Mouse (Mus musculus): ENCODE measurements around the gene D2hgdh.

DNA sequence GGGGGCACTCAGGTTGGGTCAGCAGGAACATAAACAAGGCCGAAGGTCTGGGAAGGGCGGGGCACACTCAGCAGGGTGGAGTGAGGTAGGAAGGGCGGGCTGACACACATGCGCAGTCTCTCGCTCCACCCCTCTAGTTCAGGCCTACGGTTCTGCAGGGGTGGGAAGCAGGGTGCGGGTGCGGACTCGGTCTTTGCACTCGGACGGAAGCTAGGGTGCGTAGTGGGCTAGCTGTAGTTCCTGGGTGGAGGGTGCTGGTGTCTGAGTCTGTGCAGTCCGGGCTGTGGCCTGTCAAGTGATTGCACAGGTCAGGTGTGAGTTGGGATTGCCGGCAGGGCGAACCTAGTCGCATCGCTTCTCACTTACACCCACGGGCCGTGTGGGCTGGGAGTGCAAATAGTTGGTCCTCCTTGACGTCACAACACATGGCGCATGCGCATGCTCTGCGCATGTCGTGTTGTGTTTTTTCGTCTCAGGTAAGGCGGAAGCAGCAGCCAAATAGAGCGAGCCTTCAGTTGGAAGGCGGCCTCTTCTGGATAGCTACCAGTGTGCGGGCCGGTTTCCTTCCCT lies 481 bp downstream of the D2hgdh start:
- TF ChIP-seq CTCF (IDR thresholded peaks at IDR 0.05; ENCODE audit: low read depth) (peak; percentile 57), EP300 (IDR thresholded peaks at IDR 0.05; ENCODE audit: low read depth) (no peak)

Measured in liver, embryonic 14.5 days (tissue).